8 mouse cellular contexts compared by ENCODE assay signal in the genomic region with DNA sequence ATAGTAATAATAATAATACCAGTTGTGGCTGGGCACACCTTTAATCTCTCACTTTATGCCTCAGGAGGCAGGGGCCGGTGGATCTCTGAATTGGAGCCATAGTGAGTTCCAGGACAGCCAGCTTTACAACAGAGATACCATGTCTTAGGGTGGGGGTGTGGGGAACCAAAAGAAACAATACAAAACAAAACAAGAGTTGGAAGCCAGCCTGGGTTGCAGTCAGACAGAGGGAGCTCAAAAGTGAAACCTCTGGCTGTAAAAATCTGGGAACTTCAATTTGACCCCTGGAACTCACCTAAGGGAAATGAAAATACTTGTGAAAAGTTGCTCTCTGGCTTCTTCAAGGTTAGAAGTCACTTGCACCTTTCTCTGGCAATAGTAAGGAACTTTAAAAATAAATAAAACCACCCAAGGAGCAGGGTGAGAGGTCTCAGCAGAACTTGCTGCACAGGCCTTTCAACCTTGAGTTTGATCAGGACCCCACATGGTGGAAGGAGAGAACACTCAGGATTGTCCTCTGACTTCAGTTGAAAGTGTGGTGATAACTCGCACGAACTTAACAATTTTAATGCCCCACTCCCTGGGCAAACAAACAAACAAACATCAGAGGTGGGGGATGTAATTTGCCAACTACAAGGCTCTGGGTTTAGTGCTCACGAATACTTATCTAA. TPM values are rescaled to one million over a fixed set of nuclear protein-coding genes. Genes with fewer than 3 reads are reported as not detected.
DNase-seq lines count a peak whose midpoint lies in the region; ATAC-seq and TF ChIP-seq lines count a peak whose summit lies in the region.

No protein-coding gene starts in this region.

- TF ChIP-seq EP300 in CH12.LX (IDR thresholded peaks at IDR 0.05; ENCODE audit: low read length), result no peak

- H3K4me3 ChIP-seq in CH12.LX (replicated peaks in 1 of 3; ENCODE audit: low read depth in 2 of 3, low read length in 2 of 3, poor library complexity in 1 of 3), result peak overlapping the region in 2 of 3 experiments; percentile 57 to 73
- peak overlapping the region; percentile 97; the same call in 1 of the 2 replicates for H3K4me3 ChIP-seq in forebrain, postnatal 0 days (ENCODE audit: low read depth, low read length)
- H3K4me3 ChIP-seq in liver, embryonic 12.5 days, result peak overlapping the region; percentile 97

- 24% methylated on average over 4 of the region's 4 CpGs for WGBS in forebrain, postnatal 0 days
- WGBS in liver, embryonic 12.5 days (ENCODE audit: insufficient replicate concordance), result 12% methylated on average over 4 of the region's 4 CpGs

- no peak for TF ChIP-seq CTCF in CH12.LX (conservative IDR thresholded peaks at IDR 0.05 in 1 of 2, IDR thresholded peaks at IDR 0.05 in 1 of 2; ENCODE audit: low read depth in 2 of 2, low read length in 2 of 2)
- no peak for TF ChIP-seq CTCF in forebrain, postnatal 0 days (IDR thresholded peaks at IDR 0.05; ENCODE audit: low read depth)

- no peak for TF ChIP-seq RAD21 in CH12.LX (IDR thresholded peaks at IDR 0.05; ENCODE audit: low read depth, low read length)

- peaks cover 89% of the 10 kb centered on the region for H3K79me2 ChIP-seq in CH12.LX (replicated peaks; ENCODE audit: control insufficient read depth, extremely low read depth, insufficient read depth, poor library complexity, severe bottlenecking)

- peaks cover 0 to 8% of the 10 kb centered on the region in 2 experiments for H3K36me3 ChIP-seq in CH12.LX (replicated peaks in 1 of 2; ENCODE audit: control insufficient read depth in 1 of 2, insufficient read depth in 1 of 2, low read length in 1 of 2)
- no peaks in the 10 kb centered on the region for H3K36me3 ChIP-seq in forebrain, postnatal 0 days (ENCODE audit: insufficient read depth)
- H3K36me3 ChIP-seq in liver, embryonic 12.5 days, result 0 out of 2 replicates have a peak, but pooled peaks cover 3% of the 10 kb centered on the region

- dilution Hi-C loops in CH12.LX (cut with MboI; ENCODE audit: extremely low pct_ligation_motif_present, extremely low pct_unique_long_range_greater_than_20kb, low sequenced_read_pairs), result no loop called here

- in situ Hi-C loops in CH12.LX (cut with MboI; ENCODE audit: low pct_ligation_motif_present, low pct_unique_long_range_greater_than_20kb, low sequenced_read_pairs), result no loop called here

- intact Hi-C loops in left cerebral cortex, postnatal 36 days (cut with DNase I), result no loop called here

- peak overlapping the region; percentile 88 for H3K4me2 ChIP-seq in CH12.LX (ENCODE audit: insufficient read depth, low read depth, poor library complexity, severe bottlenecking)
- H3K4me2 ChIP-seq in forebrain, postnatal 0 days (ENCODE audit: low read depth), result peak overlapping the region; percentile 99
- H3K4me2 ChIP-seq in liver, embryonic 12.5 days, result peak overlapping the region; percentile 99

- H3K9me3 ChIP-seq in CH12.LX (replicated peaks; ENCODE audit: low read length), result no peaks in the 10 kb centered on the region
- H3K9me3 ChIP-seq in forebrain, postnatal 0 days (ENCODE audit: low read length), result no peaks in the 10 kb centered on the region
- H3K9me3 ChIP-seq in liver, embryonic 12.5 days (replicated peaks), result no peaks in the 10 kb centered on the region

- no peaks in the 10 kb centered on the region for H3K27me3 ChIP-seq in CH12.LX (replicated peaks)
- H3K27me3 ChIP-seq in forebrain, postnatal 0 days (ENCODE audit: insufficient read depth, low read length), result no peaks in the 10 kb centered on the region
- H3K27me3 ChIP-seq in liver, embryonic 12.5 days (replicated peaks), result no peaks in the 10 kb centered on the region

- peaks cover 7 to 27% of the 10 kb centered on the region in 2 experiments; a peak in 3 of 4 replicates for H3K4me1 ChIP-seq in CH12.LX (ENCODE audit: control insufficient read depth in 1 of 2, insufficient read depth in 2 of 2)
- H3K4me1 ChIP-seq in forebrain, postnatal 0 days (ENCODE audit: insufficient read depth), result peaks cover 13% of the 10 kb centered on the region; the same call in 1 of the 2 replicates
- peaks cover 74% of the 10 kb centered on the region for H3K4me1 ChIP-seq in liver, embryonic 12.5 days

- peak overlapping the region; percentile 90; the same call in 1 of the 2 replicates for H3K9ac ChIP-seq in CH12.LX (ENCODE audit: insufficient read depth, low read depth)
- peak overlapping the region; percentile 62; the same call in 1 of the 2 replicates for H3K9ac ChIP-seq in forebrain, postnatal 0 days
- H3K9ac ChIP-seq in liver, embryonic 12.5 days, result peak overlapping the region; percentile 99

- no peak for TF ChIP-seq POLR2A in CH12.LX (IDR thresholded peaks at IDR 0.05; ENCODE audit: low read depth, low read length)

- peak; percentile 44 for DNase-seq in embryo, embryonic 10.5 days (ENCODE audit: low spot score)
- DNase-seq in embryo, embryonic 10 days (ENCODE audit: low spot score), result no peak
- DNase-seq in CH12.LX (ENCODE audit: extremely low read depth), result no peak
- DNase-seq in forebrain, postnatal 0 days, result no peak
- no peak for DNase-seq in frontal cortex, postnatal 36 days (ENCODE audit: low spot score in 2 of 2)
- no peak for DNase-seq in left cerebral cortex, postnatal 36 days (ENCODE audit: low spot score in 2 of 2)
- DNase-seq in thymus, postnatal 4 days, result no peak

- no peak overlapping the region for H3K27ac ChIP-seq in CH12.LX (ENCODE audit: insufficient read depth, low read depth)
- peak overlapping the region; percentile 80; the same call in 1 of the 2 replicates for H3K27ac ChIP-seq in forebrain, postnatal 0 days (ENCODE audit: low read depth, low read length)
- H3K27ac ChIP-seq in liver, embryonic 12.5 days, result peak overlapping the region; percentile 92

- ATAC-seq in forebrain, postnatal 0 days, result no peak
- no peak for ATAC-seq in liver, embryonic 12.5 days

TF ChIP-seq in CH12.LX, 34 proteins besides CTCF, POLR2A, EP300 and RAD21:
- TF ChIP-seq CHD1 (IDR thresholded peaks at IDR 0.05; ENCODE audit: low read depth, low read length) (no peak), POLR2AphosphoS2 (IDR thresholded peaks at IDR 0.05; ENCODE audit: low read depth, low read length) (no peak), JUN (IDR thresholded peaks at IDR 0.05; ENCODE audit: insufficient read depth, low read depth, low read length) (no peak), MAFK (IDR thresholded peaks at IDR 0.05; ENCODE audit: insufficient replicate concordance, low read length) (no peak), UBTF (IDR thresholded peaks at IDR 0.05; ENCODE audit: low read depth, low read length) (no peak), PAX5 (IDR thresholded peaks at IDR 0.05; ENCODE audit: low read length) (no peak), NELFE (IDR thresholded peaks at IDR 0.05; ENCODE audit: low read depth, low read length) (no peak), ZMIZ1 (IDR thresholded peaks at IDR 0.05; ENCODE audit: low read depth, low read length) (no peak), ZNF384 (IDR thresholded peaks at IDR 0.05; ENCODE audit: low read depth, low read length) (no peak), MYC (IDR thresholded peaks at IDR 0.05; ENCODE audit: low read depth, low read length) (no peak), MAX (IDR thresholded peaks at IDR 0.05; ENCODE audit: low read length) (no peak), ZC3H11A (IDR thresholded peaks at IDR 0.05; ENCODE audit: low read depth, low read length) (no peak)

RNA-seq across cellular contexts. Expression of gene Hnrnpf, which starts 5.3 kb away (rescaled TPM):
- 598 and 821 TPM in 2 replicates for total RNA-seq in CH12.LX (2012; rRNA removed)
- total RNA-seq in CH12.LX (2014; rRNA removed), result 1,196 and 1,374 TPM in 2 replicates
- 790 and 847 TPM in 2 replicates for polyA plus RNA-seq in CH12.LX (2012; ENCODE audit: insufficient read length, low read depth)
- total RNA-seq in forebrain, postnatal 0 days (2014; rRNA removed), result 236 TPM in 2 replicates
- 216 and 225 TPM in 2 replicates for polyA plus RNA-seq in forebrain, postnatal 0 days (2015; fragmentation: Nextera tagmentation; extraction: Ambion mirVana)
- polyA plus RNA-seq in liver, embryonic 12.5 days (2016; fragmentation: Nextera tagmentation; extraction: Ambion mirVana), result 702 and 711 TPM in 2 replicates
- total RNA-seq in left cerebral cortex, postnatal 36 days (2021), result 100 to 1,000 TPM; 122 to 123 TPM

RNA-seq across cellular contexts. Expression of gene Fxyd4, which starts 32.1 kb away (rescaled TPM):
- total RNA-seq in CH12.LX (2012; rRNA removed), result not detected in 2 replicates
- not detected in 2 replicates for total RNA-seq in CH12.LX (2014; rRNA removed)
- polyA plus RNA-seq in CH12.LX (2012; ENCODE audit: insufficient read length, low read depth), result 0.55 TPM in 1 of 2 replicates, not detected in the other
- total RNA-seq in forebrain, postnatal 0 days (2014; rRNA removed), result not detected in 2 replicates
- polyA plus RNA-seq in forebrain, postnatal 0 days (2015; fragmentation: Nextera tagmentation; extraction: Ambion mirVana), result 0.33 and 0.47 TPM in 2 replicates
- polyA plus RNA-seq in liver, embryonic 12.5 days (2016; fragmentation: Nextera tagmentation; extraction: Ambion mirVana), result 0.72 and 0.73 TPM in 2 replicates
- total RNA-seq in left cerebral cortex, postnatal 36 days (2021), result not detected

RNA-seq across cellular contexts. Expression of gene Zfp239, which starts 43.5 kb away (rescaled TPM):
- 13.1 and 16.2 TPM in 2 replicates for total RNA-seq in CH12.LX (2012; rRNA removed)
- 19.6 and 20.4 TPM in 2 replicates for total RNA-seq in CH12.LX (2014; rRNA removed)
- 15.1 and 16.6 TPM in 2 replicates for polyA plus RNA-seq in CH12.LX (2012; ENCODE audit: insufficient read length, low read depth)
- total RNA-seq in forebrain, postnatal 0 days (2014; rRNA removed), result 24.2 and 24.8 TPM in 2 replicates
- 16.2 and 16.5 TPM in 2 replicates for polyA plus RNA-seq in forebrain, postnatal 0 days (2015; fragmentation: Nextera tagmentation; extraction: Ambion mirVana)
- 4.7 and 5.6 TPM in 2 replicates for polyA plus RNA-seq in liver, embryonic 12.5 days (2016; fragmentation: Nextera tagmentation; extraction: Ambion mirVana)
- total RNA-seq in left cerebral cortex, postnatal 36 days (2021), result 10 to 100 TPM; 44.7 to 48.0 TPM
